Mouse (Mus musculus) retina, adult 2 months (tissue): ENCODE results near the gene Orm3.
A peak's percentile ranks its signal among the peaks of the same experiment; 100 is the strongest.

Experiments used
- DNase-seq: peaks from one replicate; pipeline ENCODE4 v3.0.0-alpha.2; 2012; ENCODE audit warnings: low read depth, low spot score

Orm3 gene

GRCm38 (mm10) chr4:63368577-63368976, 12.6 kb downstream of the Orm3 start:
- DNase-seq, result peak; percentile 73

- DNase-seq, result no peak
Measured at GRCm38 (mm10) chr4:63370897-63371296, 14.9 kb downstream of the Orm3 start.

GRCm38 (mm10) chr4:63371890-63372289, 15.9 kb downstream of the Orm3 start:
- DNase-seq, result no peak

- no peak for DNase-seq
Measured at GRCm38 (mm10) chr4:63373404-63373803, 17.4 kb downstream of the Orm3 start.

- DNase-seq, result no peak
Measured at GRCm38 (mm10) chr4:63374331-63374730, 18.4 kb downstream of the Orm3 start.

- DNase-seq, result no peak
Measured at GRCm38 (mm10) chr4:63375367-63375766, 19.4 kb downstream of the Orm3 start.

GRCm38 (mm10) chr4:63377483-63377882, 21.5 kb downstream of the Orm3 start:
- no peak for DNase-seq

- DNase-seq, result no peak
Measured at GRCm38 (mm10) chr4:63382676-63383369, 26.9 kb downstream of the Orm3 start.

GRCm38 (mm10) chr4:63383474-63383873, 27.5 kb downstream of the Orm3 start:
- no peak for DNase-seq

- no peak for DNase-seq
Measured at GRCm38 (mm10) chr4:63384262-63384661, 28.3 kb downstream of the Orm3 start.

GRCm38 (mm10) chr4:63385253-63385652, 29.3 kb downstream of the Orm3 start:
- DNase-seq, result no peak

- no peak for DNase-seq
Measured at GRCm38 (mm10) chr4:63385784-63386183, 29.8 kb downstream of the Orm3 start.

GRCm38 (mm10) chr4:63388029-63388428, 32.1 kb downstream of the Orm3 start:
- no peak for DNase-seq

- peak; percentile 96 for DNase-seq
Measured at GRCm38 (mm10) chr4:63389121-63389886, 33.3 kb downstream of the Orm3 start.

- no peak for DNase-seq
Measured at GRCm38 (mm10) chr4:63389887-63390528, 34.0 kb downstream of the Orm3 start.

GRCm38 (mm10) chr4:63391322-63391721, 35.4 kb downstream of the Orm3 start:
- DNase-seq, result no peak

- no peak for DNase-seq
Measured at GRCm38 (mm10) chr4:63397981-63398537, 42.1 kb downstream of the Orm3 start.

- no peak for DNase-seq
Measured at GRCm38 (mm10) chr4:63398854-63399609, 43.1 kb downstream of the Orm3 start.

- DNase-seq, result no peak
Measured at GRCm38 (mm10) chr4:63399691-63400270, 43.8 kb downstream of the Orm3 start.

GRCm38 (mm10) chr4:63400541-63401306, 44.8 kb downstream of the Orm3 start:
- no peak for DNase-seq
